ENCODE assay signal across 11 mouse cellular contexts in genomic region chr3:3308461-3308860, GRCm38 (mm10).
A peak's percentile ranks its signal among the peaks of the same experiment; 100 is the strongest.
DNase-seq lines count a peak whose midpoint lies in the region; ATAC-seq lines count a peak whose summit lies in the region.
"Had no signal": no experiment of that assay in that cellular context is flagged by ENCODE, and none has a peak within 500 bp of the region (broad histone marks: within the 10 kb centered on the region; RNA-seq: fewer than 3 reads in every experiment).

No protein-coding gene starts in this region.

- no peak for ATAC-seq in forebrain, embryonic 15.5 days (replicated peaks)
- no peak for ATAC-seq in midbrain, embryonic 16.5 days
- ATAC-seq in intestine, embryonic 15.5 days = no peak

- peaks cover 4% of the 10 kb centered on the region; the same call in 1 of the 2 replicates for H3K9me3 ChIP-seq in forebrain, embryonic 15.5 days
- H3K9me3 ChIP-seq in midbrain, embryonic 16.5 days (replicated peaks; ENCODE audit: control insufficient read depth, low read length, poor library complexity, severe bottlenecking) = 0 out of 2 replicates have a peak, but pooled peaks cover 9% of the 10 kb centered on the region
- no peaks in the 10 kb centered on the region for H3K9me3 ChIP-seq in intestine, embryonic 15.5 days

- no peak overlapping the region for H3K27ac ChIP-seq in forebrain, embryonic 15.5 days (replicated peaks)
- H3K27ac ChIP-seq in midbrain, embryonic 16.5 days (ENCODE audit: low read length) = no peak overlapping the region
- H3K27ac ChIP-seq in intestine, embryonic 15.5 days = no peak overlapping the region

- 70% methylated on average over 14 of the region's 14 CpGs for WGBS in forebrain, embryonic 15.5 days
- 60% methylated on average over 14 of the region's 14 CpGs for WGBS in midbrain, embryonic 16.5 days
- WGBS in intestine, embryonic 15.5 days = 61% methylated on average over 14 of the region's 14 CpGs

- H3K4me1 ChIP-seq in forebrain, embryonic 15.5 days = no peaks in the 10 kb centered on the region
- no peaks in the 10 kb centered on the region for H3K4me1 ChIP-seq in midbrain, embryonic 16.5 days (ENCODE audit: control insufficient read depth, insufficient read depth, low read length)
- H3K4me1 ChIP-seq in intestine, embryonic 15.5 days (replicated peaks) = no peaks in the 10 kb centered on the region

- DNase-seq in left cerebral cortex, postnatal 4 days = peak; percentile 2
- DNase-seq in left cerebral cortex, postnatal 10 days (ENCODE audit: extremely low spot score in 1 of 2, low spot score in 2 of 2) = no peak
- DNase-seq in R1 (ENCODE audit: low read depth, low spot score) = peak; percentile 42
- no peak for DNase-seq in layer of hippocampus, postnatal 14 days (ENCODE audit: low spot score in 2 of 2)
- DNase-seq: kidney, postnatal 14 days; lung, postnatal 14 days; spleen, adult 18-20 months; thymus, postnatal 25 days had no signal

- no peaks in the 10 kb centered on the region for H3K36me3 ChIP-seq in forebrain, embryonic 15.5 days
- H3K36me3 ChIP-seq in midbrain, embryonic 16.5 days (ENCODE audit: control insufficient read depth, insufficient read depth, low read length) = no peaks in the 10 kb centered on the region
- H3K36me3 ChIP-seq in intestine, embryonic 15.5 days = no peaks in the 10 kb centered on the region

- intact Hi-C loops in left cerebral cortex, postnatal 4 days (cut with DNase I) = no loop called here
- intact Hi-C loops in left cerebral cortex, postnatal 10 days (cut with DNase I) = no loop called here

- no peak overlapping the region for H3K9ac ChIP-seq in forebrain, embryonic 15.5 days (replicated peaks)
- H3K9ac ChIP-seq in midbrain, embryonic 16.5 days (ENCODE audit: low read depth, low read length) = no peak overlapping the region
- no peak overlapping the region for H3K9ac ChIP-seq in intestine, embryonic 15.5 days

- H3K4me2 ChIP-seq in forebrain, embryonic 15.5 days (replicated peaks) = peak overlapping the region; percentile 23
- H3K4me2 ChIP-seq in midbrain, embryonic 16.5 days (ENCODE audit: low read length) = peak overlapping the region; percentile 8; the same call in 1 of the 2 replicates
- H3K4me2 ChIP-seq in intestine, embryonic 15.5 days (replicated peaks) = no peak overlapping the region

- H3K27me3 ChIP-seq in forebrain, embryonic 15.5 days = no peaks in the 10 kb centered on the region
- no peaks in the 10 kb centered on the region for H3K27me3 ChIP-seq in midbrain, embryonic 16.5 days (ENCODE audit: control insufficient read depth, insufficient read depth, low read depth, low read length)
- H3K27me3 ChIP-seq in intestine, embryonic 15.5 days (replicated peaks) = no peaks in the 10 kb centered on the region

- 0 out of 2 replicates have a peak overlapping the region, but pooled peaks have one; percentile 15 for H3K4me3 ChIP-seq in forebrain, embryonic 15.5 days
- H3K4me3 ChIP-seq in midbrain, embryonic 16.5 days (ENCODE audit: low read depth, low read length) = no peak overlapping the region
- no peak overlapping the region for H3K4me3 ChIP-seq in intestine, embryonic 15.5 days (replicated peaks)

Comparison
In these comparisons a context has a peak if more than half of its experiments do, and no peak if none do; other contexts are left out.
1. DNase-seq: peak in left cerebral cortex, postnatal 4 days (single experiment) and R1 (single experiment); none in left cerebral cortex, postnatal 10 days (0 of 2) and layer of hippocampus, postnatal 14 days (0 of 2).